Mouse (Mus musculus) heart, postnatal 0 days (tissue): ENCODE measurements at regions not wholly inside any gene's neighbourhood (a gene's known extent, or its start where the extent isn't known, plus 50 kb on each side); places are given as distances from the start of the nearest gene placed in this dataset.

Experiments used
- ATAC-seq: fragments of 200-750 bp; cut with Nextera tagmentation; 2 replicates; pipeline ENCODE4 v1.8.0; 2017; ENCODE audit warnings: low read depth, moderate number of reproducible peaks, moderate library complexity; ENCODE audit not compliant: insufficient read depth
- DNase-seq: peaks from one replicate; pipeline ENCODE4 v3.0.0-alpha.2; 2016; ENCODE audit warnings: low spot score
- H3K27ac ChIP-seq: fragments of 300-500 bp; sonication (generic); 2 replicates; pipeline ENCODE4 v1.5.1; 2014; ENCODE audit warnings: low read depth, mild to moderate bottlenecking
- H3K27me3 ChIP-seq: fragments of 300-500 bp; sonication (generic); 2 replicates; pipeline ENCODE4 v1.6.1; 2014; ENCODE audit warnings: low read length, mixed read lengths; ENCODE audit not compliant: control insufficient read depth, insufficient read depth
- H3K36me3 ChIP-seq: fragments of 300-500 bp; sonication (generic); replicated peaks from 2 replicates; pipeline ENCODE4 v1.6.1; 2014; ENCODE audit warnings: low read length, mixed read lengths; ENCODE audit not compliant: control insufficient read depth, insufficient read depth
- H3K4me1 ChIP-seq: fragments of 300-500 bp; sonication (generic); 2 replicates; pipeline ENCODE4 v1.6.1; 2014; ENCODE audit warnings: antibody characterized with exemption; ENCODE audit not compliant: control insufficient read depth, insufficient read depth
- H3K4me2 ChIP-seq: fragments of 300-500 bp; sonication (generic); 2 replicates; pipeline ENCODE4 v1.6.1; 2014; ENCODE audit warnings: low read depth, mild to moderate bottlenecking, low read length, moderate library complexity
- H3K4me3 ChIP-seq: fragments of 300-500 bp; sonication (generic); 2 replicates; pipeline ENCODE4 v1.5.1; 2014; ENCODE audit warnings: low read depth, low read length
- H3K9ac ChIP-seq: fragments of 300-500 bp; sonication (generic); replicated peaks from 2 replicates; pipeline ENCODE4 v1.6.1; 2014; ENCODE audit warnings: low read depth, low read length, mixed read lengths
- H3K9me3 ChIP-seq: fragments of 300-500 bp; sonication (generic); replicated peaks from 2 replicates; pipeline ENCODE4 v1.6.1; 2016; ENCODE audit warnings: low read length; ENCODE audit not compliant: control insufficient read depth
- CTCF ChIP-seq: IDR thresholded peaks from 2 replicates; pipeline ENCODE4 v1.5.1; 2016; ENCODE audit warnings: antibody characterized with exemption, control low read depth, low read depth
- EP300 ChIP-seq: IDR thresholded peaks from 2 replicates; pipeline ENCODE4 v1.6.1; 2016; ENCODE audit warnings: antibody characterized with exemption, low read depth
- WGBS: fragments of 180-500 bp; shearing (Covaris S2); extraction: QIAGEN DNeasy Blood & Tissue Kit; methylation state at CpG from one replicate; pipeline ENCODE4 v1.1.7; 2014; 5-methylcytosine and 5-hydroxymethylcytosine counted together

DNA sequence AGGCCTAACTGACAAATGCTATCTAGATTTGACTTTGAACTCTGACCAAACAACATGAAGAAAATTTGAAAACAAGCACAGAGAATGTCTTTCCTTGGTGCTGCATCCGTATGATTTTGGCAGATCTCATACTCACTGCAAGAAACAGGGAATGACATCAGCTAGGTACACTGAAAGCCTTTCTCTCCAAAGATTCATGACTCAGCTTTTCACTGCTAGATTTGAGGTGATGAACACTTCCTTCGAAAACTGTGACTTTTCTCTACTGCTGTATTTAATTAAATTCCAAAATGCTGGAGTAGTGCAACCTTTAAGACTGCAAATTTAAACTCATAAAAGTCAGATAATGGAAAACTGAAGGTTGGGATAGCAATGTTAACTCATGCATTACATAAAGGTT, 540.6 kb downstream of the Rps29 start:
- 62% methylated on average over 2 of the region's 2 CpGs for WGBS
- H3K36me3 ChIP-seq = no peaks in the 10 kb centered on the region
- no peak for DNase-seq
- TF ChIP-seq EP300 = no peak
- no peak for TF ChIP-seq CTCF
- no peak overlapping the region for H3K4me3 ChIP-seq
- no peaks in the 10 kb centered on the region for H3K4me1 ChIP-seq
- ATAC-seq = no peak
- no peak overlapping the region for H3K27ac ChIP-seq
- no peaks in the 10 kb centered on the region for H3K9me3 ChIP-seq
- H3K4me2 ChIP-seq = no peak overlapping the region
- no peaks in the 10 kb centered on the region for H3K27me3 ChIP-seq
- no peak overlapping the region for H3K9ac ChIP-seq

DNA sequence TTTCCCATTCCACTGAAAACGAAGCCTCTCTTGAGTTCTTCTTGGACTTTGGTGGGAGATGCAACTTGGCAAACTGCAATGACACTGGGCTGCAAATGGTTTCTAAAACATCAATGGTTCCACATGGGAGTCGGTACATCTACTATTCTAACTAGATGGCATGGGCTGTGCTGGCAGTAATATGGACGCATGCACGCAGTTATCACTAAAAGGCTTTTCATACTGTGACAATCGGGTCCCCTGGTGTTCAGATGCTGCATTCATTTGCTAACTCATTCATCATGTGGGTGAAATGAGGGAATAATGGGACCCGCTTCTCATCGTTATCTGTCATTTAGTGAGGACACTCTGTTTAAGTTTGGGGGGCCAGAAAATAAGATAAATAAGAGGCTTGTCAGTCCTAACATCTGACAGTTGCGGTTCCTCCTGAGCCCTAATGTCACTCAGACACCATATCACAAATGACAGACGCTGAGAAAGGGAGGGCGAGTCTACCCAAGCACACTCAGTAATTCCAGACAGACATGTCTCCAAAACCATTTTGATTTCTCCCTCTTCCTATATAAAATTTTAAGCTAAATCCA, 553.5 kb downstream of the Rps29 start:
- Histone ChIP-seq H3K4me3 (no peak overlapping the region), H3K9me3 (no peaks in the 10 kb centered on the region), H3K4me1 (no peaks in the 10 kb centered on the region), H3K4me2 (no peak overlapping the region), H3K27me3 (no peaks in the 10 kb centered on the region), H3K36me3 (no peaks in the 10 kb centered on the region), H3K9ac (no peak overlapping the region), H3K27ac (no peak overlapping the region)
- ATAC-seq (no peak), DNase-seq (no peak)
- no peak for TF ChIP-seq EP300
- no peak for TF ChIP-seq CTCF
- 73% methylated on average over 10 of the region's 10 CpGs for WGBS

DNA sequence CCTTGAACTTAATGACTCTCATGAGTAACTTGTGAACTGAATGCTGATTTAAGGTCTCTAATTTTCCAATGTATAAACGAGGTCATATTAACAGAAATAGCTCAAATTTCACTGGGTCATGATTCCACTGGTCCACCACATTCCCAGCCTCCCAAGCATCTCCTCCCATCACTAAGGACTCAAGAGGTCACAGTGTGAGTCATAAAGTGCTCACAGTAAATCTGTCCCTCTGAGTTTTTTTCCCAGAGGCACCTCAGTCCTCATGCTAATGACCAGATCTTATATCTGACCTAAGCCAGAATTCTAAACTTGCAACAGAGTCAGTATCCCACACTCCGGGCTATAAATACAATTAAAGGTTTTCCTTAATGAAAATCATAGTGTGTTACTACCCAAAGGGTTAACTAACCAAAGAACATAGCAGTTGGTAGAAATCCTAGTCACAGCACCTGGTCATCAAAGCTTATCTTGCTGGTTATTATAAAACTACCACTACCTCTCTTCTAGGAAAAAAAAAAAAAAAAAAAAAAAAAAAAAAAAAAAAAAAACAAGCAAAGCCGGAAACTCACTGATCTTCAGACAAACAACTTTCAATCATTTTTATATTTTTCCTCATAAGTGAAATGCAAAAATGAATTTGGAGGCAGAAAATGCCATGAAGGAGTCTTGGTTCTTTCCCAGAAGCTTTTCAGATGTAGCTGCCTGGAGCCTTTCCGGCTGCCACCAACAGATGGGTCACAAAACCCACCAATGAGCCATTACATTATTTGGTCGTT, 554.3 kb downstream of the Rps29 start:
- WGBS = 77% methylated on average over 5 of the region's 5 CpGs
- Histone ChIP-seq H3K4me1 (no peaks in the 10 kb centered on the region), H3K27me3 (no peaks in the 10 kb centered on the region), H3K36me3 (no peaks in the 10 kb centered on the region), H3K9ac (no peak overlapping the region), H3K9me3 (no peaks in the 10 kb centered on the region), H3K4me3 (no peak overlapping the region), H3K27ac (no peak overlapping the region), H3K4me2 (no peak overlapping the region)
- TF ChIP-seq EP300 (no peak), CTCF (no peak)
- no peak for DNase-seq
- no peak for ATAC-seq

DNA sequence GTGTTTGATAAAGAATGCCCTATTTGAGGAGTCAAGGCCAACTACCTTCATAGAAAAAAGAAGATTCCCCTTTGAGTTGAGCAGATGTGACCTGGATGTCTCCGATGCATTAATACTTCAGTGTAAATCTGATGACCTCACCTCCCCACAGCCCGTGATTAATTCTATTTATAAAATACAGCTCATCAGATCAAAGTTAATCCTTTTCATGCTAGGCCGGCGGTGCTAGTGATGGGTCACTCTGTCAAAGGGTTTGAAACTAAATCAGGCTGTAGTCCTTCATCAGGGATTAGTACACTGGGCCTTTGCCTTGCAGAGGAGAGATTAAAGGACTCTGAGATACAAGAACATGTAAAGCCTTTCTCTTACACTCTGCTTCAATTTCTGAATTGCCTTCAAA, 556.3 kb downstream of the Rps29 start:
- no peak for ATAC-seq
- Histone ChIP-seq H3K27ac (no peak overlapping the region), H3K4me1 (no peaks in the 10 kb centered on the region), H3K9ac (no peak overlapping the region), H3K9me3 (no peaks in the 10 kb centered on the region), H3K36me3 (no peaks in the 10 kb centered on the region), H3K4me2 (no peak overlapping the region), H3K27me3 (no peaks in the 10 kb centered on the region), H3K4me3 (no peak overlapping the region)
- 69% methylated on average over 4 of the region's 4 CpGs for WGBS
- no peak for TF ChIP-seq EP300
- TF ChIP-seq CTCF = no peak
- no peak for DNase-seq

DNA sequence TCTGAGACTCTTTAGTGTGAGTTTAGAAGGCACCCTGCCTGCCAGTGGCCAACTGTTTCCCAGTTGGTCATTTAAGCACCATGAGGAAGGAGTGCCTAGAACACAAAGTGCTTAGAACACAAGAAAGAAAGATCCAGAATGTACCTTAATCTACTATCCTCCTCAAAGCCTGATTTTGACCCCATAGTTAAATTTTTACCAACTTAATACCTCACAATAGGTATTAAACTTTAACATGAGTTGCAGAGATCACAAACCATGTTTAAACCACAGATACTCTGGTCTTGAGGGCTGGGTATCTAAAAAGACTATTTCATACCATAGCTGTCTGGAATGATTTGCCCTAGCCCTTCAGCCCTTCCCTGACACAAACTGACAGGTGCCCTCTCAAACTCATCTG, 557.6 kb downstream of the Rps29 start:
- H3K9ac ChIP-seq = no peak overlapping the region
- H3K4me3 ChIP-seq = no peak overlapping the region
- H3K4me2 ChIP-seq = no peak overlapping the region
- H3K36me3 ChIP-seq = no peaks in the 10 kb centered on the region
- no peaks in the 10 kb centered on the region for H3K9me3 ChIP-seq
- H3K27ac ChIP-seq = no peak overlapping the region
- ATAC-seq (no peak), DNase-seq (no peak)
- no peak for TF ChIP-seq EP300
- TF ChIP-seq CTCF = no peak
- H3K27me3 ChIP-seq = no peaks in the 10 kb centered on the region
- no peaks in the 10 kb centered on the region for H3K4me1 ChIP-seq
